Mouse (Mus musculus) macrophage (primary cell): ENCODE measurements around the gene Aldh2. TPM values are rescaled to one million over a fixed set of nuclear protein-coding genes. Genes with fewer than 3 reads are reported as not detected.
"Not testable (repeated sequence)": the region's sequence is repeated elsewhere in the genome, so short reads cannot be mapped to it uniquely, and the experiment has no call there.

Experiments used
- H3K27ac ChIP-seq: fragments of 350-480 bp; formaldehyde crosslinking; 2 replicates; pipeline ENCODE4 v1.9.0; 2021
- H3K36me3 ChIP-seq: fragments of 350-480 bp; formaldehyde crosslinking; 2 replicates; pipeline ENCODE4 v1.9.0; 2021; ENCODE audit errors: inconsistent target
- H3K4me3 ChIP-seq: fragments of 350-480 bp; formaldehyde crosslinking; 2 replicates; pipeline ENCODE4 v1.9.0; 2021; ENCODE audit errors: inconsistent target
- H3K79me2 ChIP-seq: fragments of 350-480 bp; formaldehyde crosslinking; 2 replicates; pipeline ENCODE4 v1.9.0; 2021; ENCODE audit errors: inconsistent target
- WGBS: methylation state at CpG from one replicate; pipeline ENCODE4 v1.1.7; 2026; ENCODE audit warnings: inconsistent platforms; ENCODE audit not compliant: missing documents; 5-methylcytosine and 5-hydroxymethylcytosine counted together
- polyA plus RNA-seq: library from polyadenylated mRNA; stranded (reverse); fragments of 250-400 nt; gene quantifications from 3 replicates; pipeline ENCODE4 v1.2.4, GENCODE M21; 2018; ENCODE audit warnings: inconsistent platforms
- total RNA-seq, 78 experiments: library from RNA; depleted of rRNA; stranded (reverse); fragments of 250-400 nt; gene quantifications; 1 replicate in 9 of 78; 2 replicates in 24 of 78; 3 replicates in 43 of 78; 4 replicates in 2 of 78; pipeline ENCODE4 v1.2.4; 2018; ENCODE audit warnings: inconsistent platforms in 56 of 78

The Aldh2 gene
- 100 to 1,000 TPM in 12 of 26 experiments, 10 to 100 TPM in 14; 16.2 to 301 (median 89.5) TPM for total RNA-seq (2018; cell fraction: chromatin; rRNA removed)
- 100 to 1,000 TPM; 255 to 881 (median 507) TPM for total RNA-seq (2018; cell fraction: cytosol; rRNA removed)
- 100 to 1,000 TPM in 24 of 26 experiments, 10 to 100 TPM in 2; 77.6 to 391 (median 161) TPM for total RNA-seq (2018; cell fraction: nucleus; rRNA removed)
- polyA plus RNA-seq = 566 to 1,134 TPM (median 980 TPM) in 3 replicates

- 2% methylated on average over 47 of the region's 47 CpGs for WGBS
- 0 out of 2 replicates have a peak, but pooled peaks cover 8% of the 10 kb centered on the region for H3K36me3 ChIP-seq
- H3K4me3 ChIP-seq = peak within 1 kb of the TSS; percentile 69
- H3K27ac ChIP-seq = peak within 1 kb of the TSS; percentile 87
- peaks cover 45% of the 10 kb centered on the region for H3K79me2 ChIP-seq
Observed at GRCm38 (mm10) chr5:121593451-121594401, at the start of gene Aldh2. TSS of gene Aldh2 (minus strand) at chr5:121593824.

- no peak overlapping the region for H3K27ac ChIP-seq
- WGBS = 97% methylated on average over 9 of the region's 9 CpGs
- H3K79me2 ChIP-seq = no peaks in the 10 kb centered on the region
- no peaks in the 10 kb centered on the region for H3K36me3 ChIP-seq
- no peak overlapping the region for H3K4me3 ChIP-seq
Observed at GRCm38 (mm10) chr5:121639601-121640000, 46.0 kb upstream of the Aldh2 start.

GRCm38 (mm10) chr5:121637296-121637695 lies 43.7 kb upstream of the Aldh2 start:
- Histone ChIP-seq H3K36me3 (no peaks in the 10 kb centered on the region), H3K4me3 (no peak overlapping the region), H3K27ac (no peak overlapping the region), H3K79me2 (no peaks in the 10 kb centered on the region)
- WGBS = 95% methylated on average over 5 of the region's 6 CpGs

DNA sequence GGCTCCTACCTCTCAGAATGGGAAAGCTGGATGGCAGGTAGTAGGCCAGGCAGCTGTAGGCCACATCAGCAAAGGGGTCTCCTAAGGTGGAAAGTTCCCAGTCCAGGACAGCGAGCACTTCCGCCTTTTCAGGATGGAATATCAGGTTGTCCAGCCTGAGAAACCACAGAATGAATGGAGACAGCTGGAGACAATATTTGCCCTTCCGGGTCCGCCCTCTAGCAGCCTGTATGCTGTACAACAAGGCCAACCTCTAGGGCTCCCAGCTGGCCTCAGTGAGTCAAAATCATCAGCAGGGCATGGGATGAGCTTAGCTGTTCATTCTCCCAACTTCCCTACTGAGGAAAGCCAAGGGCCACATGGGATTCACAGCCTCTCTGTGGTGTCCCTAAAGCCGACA lies 41.0 kb upstream of the Aldh2 start:
- no peak overlapping the region for H3K27ac ChIP-seq
- no peaks in the 10 kb centered on the region for H3K36me3 ChIP-seq
- H3K4me3 ChIP-seq = no peak overlapping the region
- WGBS = 100% methylated on average over 5 of the region's 5 CpGs
- H3K79me2 ChIP-seq = no peaks in the 10 kb centered on the region

- Histone ChIP-seq H3K27ac (no peak overlapping the region), H3K79me2 (no peaks in the 10 kb centered on the region), H3K4me3 (no peak overlapping the region), H3K36me3 (no peaks in the 10 kb centered on the region)
- WGBS = 91% methylated on average over 3 of the region's 3 CpGs
Observed at GRCm38 (mm10) chr5:121632804-121633203, 39.2 kb upstream of the Aldh2 start.

DNA sequence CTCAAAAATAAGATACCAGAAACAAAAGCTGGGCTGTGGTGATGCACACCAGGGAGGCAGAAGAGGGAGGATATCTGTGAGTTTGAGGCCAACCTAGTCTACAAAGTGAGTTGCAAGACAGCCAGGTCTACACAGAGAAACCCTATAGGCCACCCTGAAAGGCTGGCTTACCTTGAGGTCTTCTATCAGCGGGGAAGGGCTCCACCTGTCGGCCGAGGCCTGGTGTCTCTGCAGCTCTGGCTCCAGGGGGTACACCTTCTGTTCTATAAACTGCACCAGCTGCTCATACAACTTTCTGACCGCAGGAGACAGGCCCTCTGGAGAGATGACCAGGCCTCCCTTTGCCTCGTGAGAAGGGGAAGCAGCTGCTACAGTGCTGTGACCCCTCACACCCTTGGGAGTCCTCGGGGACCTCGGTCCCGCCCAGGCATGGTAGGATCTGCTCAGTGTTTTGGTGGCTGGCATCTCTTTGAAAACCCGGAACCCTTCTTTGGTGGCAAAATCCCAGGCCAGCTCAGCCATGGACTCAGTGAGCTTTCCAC lies 37.6 kb upstream of the Aldh2 start:
- not testable (repeated sequence) for H3K27ac ChIP-seq, H3K79me2 ChIP-seq, H3K36me3 ChIP-seq, H3K4me3 ChIP-seq
- 60% methylated on average over 1 of the region's 9 CpGs for WGBS

- no peak overlapping the region for H3K4me3 ChIP-seq
- H3K79me2 ChIP-seq = no peaks in the 10 kb centered on the region
- WGBS = 0% methylated on average over 1 of the region's 1 CpGs
- H3K27ac ChIP-seq = no peak overlapping the region
- H3K36me3 ChIP-seq = no peaks in the 10 kb centered on the region
Observed at GRCm38 (mm10) chr5:121627871-121628270, 34.2 kb upstream of the Aldh2 start.

- no peaks in the 10 kb centered on the region for H3K36me3 ChIP-seq
- peaks cover 8% of the 10 kb centered on the region; the same call in 1 of the 2 replicates for H3K79me2 ChIP-seq
- no peak overlapping the region for H3K27ac ChIP-seq
- WGBS = 87% methylated on average over 3 of the region's 3 CpGs
- H3K4me3 ChIP-seq = no peak overlapping the region
Observed at GRCm38 (mm10) chr5:121623241-121623640, 29.6 kb upstream of the Aldh2 start.

GRCm38 (mm10) chr5:121621102-121621501 lies 27.5 kb upstream of the Aldh2 start:
- Histone ChIP-seq H3K27ac (no peak overlapping the region), H3K79me2 (peaks cover 8% of the 10 kb centered on the region; the same call in 1 of the 2 replicates), H3K4me3 (no peak overlapping the region), H3K36me3 (no peaks in the 10 kb centered on the region)
- 95% methylated on average over 5 of the region's 5 CpGs for WGBS

DNA sequence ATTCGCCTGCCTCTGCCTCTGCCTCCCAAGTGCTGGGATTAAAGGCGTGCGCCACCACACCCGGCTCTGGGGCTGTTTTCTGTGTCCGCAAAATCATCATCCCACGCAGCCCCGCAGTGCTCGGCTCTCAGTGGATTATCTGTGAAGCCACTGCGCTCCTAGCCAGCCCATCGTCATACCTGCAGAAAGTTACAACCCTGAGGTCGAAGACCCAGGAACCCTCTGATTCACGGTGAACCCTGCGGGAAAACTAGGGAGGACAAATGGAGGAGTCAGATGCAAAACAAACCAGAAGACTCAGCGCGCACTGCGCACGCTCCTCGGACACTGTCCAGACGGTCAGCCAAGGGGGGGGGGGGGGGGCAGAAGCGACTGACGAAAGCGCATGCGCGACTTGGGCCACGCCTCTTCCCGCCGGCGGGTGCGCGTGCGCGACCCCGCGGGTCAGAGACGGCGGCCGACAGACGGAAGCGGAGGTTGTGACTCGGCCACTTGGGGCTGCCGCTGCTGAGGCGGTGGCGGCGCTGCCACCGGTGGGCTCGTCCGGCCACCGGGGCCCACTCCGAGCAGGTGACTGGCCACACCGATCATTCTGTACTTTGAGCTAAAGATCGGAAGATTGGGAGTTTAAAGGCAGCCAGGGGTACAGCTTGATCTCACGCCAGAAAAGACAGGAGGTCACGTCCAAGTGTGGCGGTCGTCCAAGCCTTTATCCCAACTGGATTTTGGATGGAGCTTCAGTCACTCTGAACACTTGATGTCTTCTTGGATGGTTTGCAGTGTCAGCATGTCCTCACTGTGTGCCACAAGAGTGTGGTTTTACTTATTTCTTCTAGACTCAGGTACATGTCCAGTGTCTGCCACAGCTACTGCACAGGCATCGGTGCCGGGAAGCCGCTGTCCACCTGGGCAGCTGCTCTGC lies 25.2 kb upstream of the Aldh2 start, which contains the start of gene Acad12:
Acad12 (minus strand) TSS at position 347 of the 922 bp plus-strand sequence.
- under 1% methylated on average over 40 of the region's 58 CpGs for WGBS
- H3K4me3 ChIP-seq = peak within 1 kb of the TSS; percentile 93
- H3K79me2 ChIP-seq = peaks cover 8% of the 10 kb centered on the region; the same call in 1 of the 2 replicates
- peak within 1 kb of the TSS; percentile 48 for H3K27ac ChIP-seq
- H3K36me3 ChIP-seq = no peaks in the 10 kb centered on the region

DNA sequence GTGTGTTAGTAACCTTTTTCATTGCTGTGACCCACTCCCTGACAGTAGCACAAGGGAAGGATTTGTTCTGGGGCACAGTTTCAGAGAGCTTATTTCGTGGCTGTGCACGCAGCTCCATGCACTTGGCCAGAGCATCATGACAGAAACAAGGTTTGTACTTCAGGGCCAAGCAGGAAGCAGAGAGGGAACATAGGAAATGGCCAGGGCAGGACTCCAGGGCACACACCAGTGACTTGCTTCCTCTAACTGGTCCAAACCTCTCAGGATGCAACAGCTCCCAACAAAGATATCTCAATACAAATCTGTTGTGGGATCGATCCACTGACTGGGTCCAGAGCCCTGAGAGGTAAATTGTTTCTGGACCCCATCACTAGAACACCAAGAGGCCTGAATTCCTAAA lies 21.3 kb upstream of the Aldh2 start:
- H3K4me3 ChIP-seq, H3K79me2 ChIP-seq, H3K36me3 ChIP-seq, H3K27ac ChIP-seq: not testable (repeated sequence)
- 28% methylated on average over 3 of the region's 3 CpGs for WGBS

DNA sequence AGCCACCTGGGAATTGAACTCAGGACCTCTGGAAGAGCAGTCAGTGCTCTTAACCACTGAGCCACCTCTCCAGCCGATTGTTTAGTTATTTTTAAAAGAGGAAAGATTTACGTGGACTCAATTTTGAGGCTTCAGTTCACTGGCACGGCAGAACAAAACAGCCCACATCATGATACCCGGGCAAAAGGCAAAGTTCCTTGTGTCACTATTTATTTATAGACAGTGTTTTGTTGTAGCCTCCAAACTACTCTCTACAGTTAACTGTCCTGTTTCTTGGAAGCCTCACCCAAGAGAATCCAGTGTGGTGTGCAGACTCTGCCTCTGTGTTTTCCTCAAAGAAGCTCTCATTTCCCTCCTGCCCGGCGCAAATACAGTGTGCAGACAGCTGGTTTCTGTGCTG lies 18.4 kb upstream of the Aldh2 start:
- H3K36me3 ChIP-seq = no peaks in the 10 kb centered on the region
- 94% methylated on average over 6 of the region's 6 CpGs for WGBS
- no peaks in the 10 kb centered on the region for H3K79me2 ChIP-seq
- H3K27ac ChIP-seq = no peak overlapping the region
- H3K4me3 ChIP-seq = no peak overlapping the region

- not testable (repeated sequence) for H3K4me3 ChIP-seq, H3K27ac ChIP-seq
- 100% methylated on average over 1 of the region's 8 CpGs for WGBS
Observed at GRCm38 (mm10) chr5:121609556-121610135, 16.0 kb upstream of the Aldh2 start.

DNA sequence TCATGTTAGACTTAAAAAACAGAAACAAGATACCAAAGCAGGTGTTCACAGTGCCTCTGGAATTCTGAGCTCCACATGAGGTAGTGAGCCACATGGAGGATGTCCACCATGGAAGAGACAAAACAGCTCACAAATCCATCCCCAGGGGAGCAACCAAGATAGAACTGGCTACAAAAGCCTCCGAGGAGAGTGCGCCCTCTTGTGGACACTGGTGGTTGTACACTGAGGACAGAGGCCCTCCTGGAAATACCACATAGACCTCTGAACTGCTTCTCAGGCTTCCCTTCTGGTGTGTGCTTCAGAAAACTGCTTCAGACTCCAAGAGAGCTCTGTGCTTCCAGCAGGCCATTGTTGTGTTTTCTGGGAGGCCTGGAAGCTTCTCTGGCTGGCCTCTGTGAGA lies 12.5 kb upstream of the Aldh2 start:
- no peak overlapping the region for H3K27ac ChIP-seq
- H3K36me3 ChIP-seq = no peaks in the 10 kb centered on the region
- 0% methylated on average over 2 of the region's 2 CpGs for WGBS
- H3K4me3 ChIP-seq = no peak overlapping the region
- H3K79me2 ChIP-seq = no peaks in the 10 kb centered on the region

More at GRCm38 (mm10) chr5:121609556-121610135, 16.0 kb upstream of the Aldh2 start:
- not testable (repeated sequence) for H3K79me2 ChIP-seq, H3K36me3 ChIP-seq
